Mouse (Mus musculus) ovary, postnatal 10 days (tissue): ENCODE results near the gene Ppard.

ENCODE experiments used
- DNase-seq: peaks from one replicate; pipeline ENCODE4 v3.0.0; 2022; ENCODE audit warnings: low spot score

Ppard gene

DNA sequence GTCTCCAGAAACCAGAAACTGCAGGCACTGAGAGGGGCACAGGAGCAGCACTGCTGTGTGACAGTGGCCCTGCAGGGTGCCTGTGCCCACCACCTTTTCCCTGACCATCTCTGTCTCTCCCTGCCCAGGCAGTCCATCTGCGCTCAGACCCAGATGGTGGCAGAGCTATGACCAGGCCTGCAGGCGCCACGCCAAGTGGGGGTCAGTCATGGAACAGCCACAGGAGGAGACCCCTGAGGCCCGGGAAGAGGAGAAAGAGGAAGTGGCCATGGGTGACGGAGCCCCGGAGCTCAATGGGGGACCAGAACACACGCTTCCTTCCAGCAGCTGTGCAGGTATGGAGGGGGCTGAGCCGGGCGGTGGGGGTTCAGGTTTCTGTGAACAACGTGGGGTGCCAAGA lies 53.6 kb downstream of the Ppard start:
- DNase-seq: no peak

DNA sequence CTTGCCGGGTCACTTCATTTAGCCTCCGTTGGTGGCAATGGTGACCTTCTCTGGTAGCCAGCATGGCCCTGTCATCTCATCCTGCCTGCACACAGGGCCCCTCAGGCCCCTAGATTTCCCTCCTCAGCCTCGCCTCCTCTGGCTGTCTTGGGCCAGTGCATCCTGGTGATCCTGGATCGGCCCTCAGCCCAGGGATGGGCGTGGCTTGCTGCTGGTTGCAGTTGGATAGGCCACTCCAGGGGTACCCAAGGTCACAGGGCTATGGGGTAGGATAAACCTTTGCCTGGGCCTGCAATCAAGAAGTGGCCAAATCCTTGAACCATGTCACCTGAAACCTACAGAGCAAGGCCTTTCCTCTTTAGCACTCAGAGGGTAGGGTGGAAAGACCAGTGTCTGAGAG lies 54.5 kb downstream of the Ppard start:
- DNase-seq: no peak

DNA sequence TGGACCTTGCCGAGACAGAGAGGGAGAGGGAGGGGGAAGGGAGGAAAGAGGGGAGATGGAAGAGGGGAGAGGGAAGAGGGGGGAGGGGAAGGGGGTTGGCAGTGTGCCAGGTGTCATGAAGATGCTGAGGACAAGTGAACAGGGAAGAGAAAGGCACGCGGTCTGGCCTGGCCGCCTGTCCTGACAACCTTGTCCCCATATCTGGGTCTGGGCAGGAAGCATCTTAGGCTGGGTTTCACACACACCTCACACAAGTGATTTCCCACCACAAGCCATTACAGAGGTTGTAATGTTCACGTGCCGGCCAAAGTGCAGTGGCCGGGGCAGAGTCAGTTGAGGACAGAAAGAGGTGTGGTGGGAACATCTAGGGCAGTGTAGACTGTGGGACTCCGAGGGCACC lies 55.1 kb downstream of the Ppard start:
- DNase-seq: no peak

DNA sequence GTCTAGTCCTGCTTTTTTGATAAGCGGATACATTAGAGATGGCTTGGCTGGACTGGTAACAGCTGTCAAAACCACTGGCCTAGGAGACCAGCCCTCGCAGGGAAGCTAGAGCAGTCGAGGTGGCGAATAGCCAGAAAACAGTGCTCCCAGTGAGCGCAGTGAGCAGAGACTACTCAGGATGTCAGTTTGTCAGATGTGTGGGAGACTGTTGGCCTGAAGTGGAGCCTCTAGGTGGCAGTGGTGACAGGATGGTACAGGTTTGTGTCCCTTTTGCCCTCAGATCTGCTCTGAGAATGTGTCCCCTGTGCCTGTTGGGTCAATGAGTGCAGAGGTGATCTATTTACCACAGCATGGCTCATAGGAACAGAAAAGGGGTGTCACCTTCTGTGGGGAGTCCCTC lies 55.5 kb downstream of the Ppard start:
- DNase-seq: no peak

DNA sequence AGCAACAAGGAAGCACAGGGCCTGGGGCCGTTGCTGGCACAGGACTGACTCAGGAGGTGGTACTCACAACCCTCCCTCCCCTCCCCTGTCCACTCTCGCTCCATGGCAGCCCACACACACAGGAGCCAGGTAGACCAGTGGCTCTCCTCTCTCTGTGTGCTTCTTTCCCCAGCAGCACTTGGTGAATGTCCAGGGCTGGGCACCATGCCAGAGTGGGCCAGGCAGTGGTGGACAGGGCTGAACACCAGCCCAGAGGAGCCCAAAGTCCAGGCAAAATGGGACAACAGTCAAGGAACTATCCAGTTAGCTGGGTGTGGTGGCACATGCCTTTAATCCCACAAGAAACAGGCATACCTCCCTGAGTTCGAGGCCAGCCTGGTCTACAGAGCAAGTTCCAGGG lies 57.8 kb downstream of the Ppard start:
- peak; percentile 49 for DNase-seq

DNA sequence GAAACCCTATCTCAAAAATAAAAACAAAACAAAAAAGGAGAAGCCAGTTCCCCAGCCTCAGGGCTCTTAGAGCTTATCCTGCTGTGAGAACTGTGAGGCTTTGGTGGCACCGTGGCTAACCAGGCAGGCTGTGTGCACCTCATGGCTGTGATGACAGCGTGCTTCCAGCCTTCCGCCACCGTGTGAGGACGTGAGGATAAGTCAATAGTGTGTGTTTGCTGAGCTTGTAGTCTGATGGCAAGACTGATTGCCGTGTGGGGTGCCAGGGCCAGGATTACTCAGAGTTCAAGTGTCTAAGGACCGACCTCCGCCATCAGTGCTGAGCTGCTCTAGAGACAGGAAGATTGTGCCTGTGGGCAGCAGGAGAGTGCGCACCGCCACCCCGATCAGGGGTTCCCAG lies 58.2 kb downstream of the Ppard start:
- DNase-seq: no peak

DNA sequence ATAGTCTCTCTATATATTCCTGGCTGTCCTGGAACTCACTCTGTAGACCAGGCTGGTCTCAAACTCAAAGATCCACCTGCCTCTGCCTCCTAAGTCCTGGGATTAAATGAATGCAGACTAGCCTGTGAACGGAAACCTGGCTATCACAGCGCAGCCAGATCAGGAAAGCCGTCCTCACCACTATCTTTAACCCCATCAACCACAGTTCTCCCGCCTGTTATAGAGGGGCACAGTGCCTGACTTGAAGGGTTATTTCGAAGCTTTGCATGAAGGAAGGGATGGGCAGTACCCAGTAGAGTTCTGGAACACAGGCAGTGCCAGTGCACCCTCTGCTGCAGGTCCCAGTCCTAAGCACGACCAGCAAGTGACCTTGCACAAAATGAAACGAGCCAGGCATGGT lies 58.8 kb downstream of the Ppard start:
- DNase-seq: no peak

DNA sequence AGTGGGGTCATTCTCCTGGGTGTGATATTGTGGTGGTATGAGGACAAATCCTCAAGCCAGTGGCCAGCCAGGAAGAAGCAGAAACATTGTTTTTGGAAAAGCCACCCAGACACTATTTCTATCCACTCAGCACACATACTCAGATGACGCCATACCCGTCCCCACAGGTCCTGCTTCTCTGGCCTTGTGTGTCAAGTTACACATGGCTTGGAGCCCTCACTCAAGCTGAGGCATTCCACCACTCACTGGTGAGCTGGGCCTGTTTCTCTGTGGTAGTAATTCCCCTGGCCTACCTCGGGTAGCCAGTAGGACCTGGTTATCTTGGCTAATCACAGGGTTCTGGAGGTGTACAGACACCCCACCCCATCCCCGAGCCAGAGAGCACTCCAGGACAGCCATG lies 61.2 kb downstream of the Ppard start:
- no peak for DNase-seq

DNA sequence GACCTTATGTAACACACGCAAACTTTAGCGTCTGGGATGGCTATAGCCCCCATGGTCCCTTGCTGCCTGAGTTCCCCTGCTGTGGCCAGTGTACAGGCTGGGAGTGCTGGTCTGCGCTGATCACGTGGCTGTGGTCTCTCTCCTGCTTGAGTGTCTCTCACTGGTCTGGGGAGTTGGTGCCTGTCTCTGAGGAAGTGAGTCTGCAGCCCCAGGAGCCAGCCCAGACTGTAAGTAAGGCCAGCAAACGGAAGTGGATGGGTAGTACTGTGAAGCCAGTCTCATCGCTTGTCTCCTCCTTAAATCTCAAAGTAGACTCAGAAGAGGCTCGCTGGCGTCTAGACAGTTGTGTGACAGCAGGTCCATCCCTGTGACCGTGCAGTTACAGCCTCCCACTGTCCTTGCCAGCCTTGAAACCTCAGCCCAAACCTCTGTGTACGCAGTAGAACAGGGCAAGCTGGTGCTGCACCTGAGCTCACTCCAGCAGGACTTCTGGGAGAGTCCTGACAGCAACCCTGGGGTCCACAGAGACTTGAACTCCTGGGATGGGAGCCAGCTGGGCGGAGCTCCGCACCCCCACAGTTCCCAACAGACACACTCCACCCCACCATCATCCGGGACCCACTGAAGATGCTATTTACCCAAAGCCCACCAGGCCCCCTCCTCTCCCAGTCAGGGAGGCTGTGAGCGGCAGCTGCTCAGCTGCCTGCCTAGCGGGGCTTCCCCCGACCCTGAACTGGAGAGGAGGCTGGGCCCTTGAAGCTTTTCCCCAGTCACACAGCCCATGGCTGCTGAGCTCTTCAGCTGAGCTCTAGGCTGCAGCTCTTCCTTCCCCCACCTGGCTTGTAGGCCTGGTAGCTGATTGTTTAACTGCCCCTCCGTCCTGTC lies 62.2 kb downstream of the Ppard start:
- no peak for DNase-seq

DNA sequence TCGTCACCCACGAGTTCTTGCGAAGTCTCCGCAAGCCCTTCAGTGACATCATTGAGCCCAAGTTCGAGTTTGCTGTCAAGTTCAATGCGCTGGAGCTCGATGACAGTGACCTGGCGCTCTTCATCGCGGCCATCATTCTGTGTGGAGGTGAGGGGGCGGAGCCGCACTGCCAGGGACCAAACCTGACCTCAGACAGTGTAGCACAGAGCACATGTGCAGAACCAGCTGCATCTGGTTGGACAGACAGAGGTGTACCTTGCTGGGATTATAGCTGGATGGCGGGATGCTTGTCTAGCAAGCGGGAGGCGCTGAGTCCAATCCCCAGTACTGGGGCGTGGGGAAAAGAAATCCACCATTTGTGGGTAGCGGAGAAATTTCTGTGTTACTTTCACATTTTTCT lies 66.4 kb downstream of the Ppard start:
- no peak for DNase-seq

DNA sequence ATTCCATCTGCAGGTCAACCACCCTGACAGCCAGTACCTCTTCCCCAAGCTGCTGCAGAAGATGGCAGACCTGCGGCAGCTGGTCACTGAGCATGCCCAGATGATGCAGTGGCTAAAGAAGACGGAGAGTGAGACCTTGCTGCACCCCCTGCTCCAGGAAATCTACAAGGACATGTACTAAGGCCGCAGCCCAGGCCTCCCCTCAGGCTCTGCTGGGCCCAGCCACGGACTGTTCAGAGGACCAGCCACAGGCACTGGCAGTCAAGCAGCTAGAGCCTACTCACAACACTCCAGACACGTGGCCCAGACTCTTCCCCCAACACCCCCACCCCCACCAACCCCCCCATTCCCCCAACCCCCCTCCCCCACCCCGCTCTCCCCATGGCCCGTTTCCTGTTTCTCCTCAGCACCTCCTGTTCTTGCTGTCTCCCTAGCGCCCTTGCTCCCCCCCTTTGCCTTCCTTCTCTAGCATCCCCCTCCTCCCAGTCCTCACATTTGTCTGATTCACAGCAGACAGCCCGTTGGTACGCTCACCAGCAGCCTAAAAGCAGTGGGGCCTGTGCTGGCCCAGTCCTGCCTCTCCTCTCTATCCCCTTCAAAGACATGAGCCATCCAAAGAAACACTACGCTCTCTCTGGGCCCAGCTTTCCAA lies 67.3 kb downstream of the Ppard start:
- DNase-seq: no peak

DNA sequence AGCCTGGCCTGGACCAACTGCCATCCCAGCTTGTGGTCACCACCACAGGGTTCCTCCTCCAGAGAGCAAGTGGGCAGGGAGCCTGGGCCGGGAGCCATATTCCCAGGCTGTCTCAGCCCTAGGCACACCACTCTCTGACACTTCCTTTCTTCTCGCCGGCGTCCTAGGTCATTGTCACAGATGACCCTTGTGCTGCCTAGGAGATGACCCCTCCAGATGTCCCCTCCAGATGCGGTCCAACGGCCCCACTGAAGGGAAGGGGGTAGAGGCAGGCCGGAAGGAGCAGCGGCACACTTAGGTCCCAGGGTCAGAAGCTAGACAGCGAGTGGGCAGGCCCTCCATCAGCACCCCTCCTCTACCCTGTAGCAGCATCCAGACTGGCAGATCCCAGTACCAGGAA lies 67.8 kb downstream of the Ppard start:
- DNase-seq: no peak

DNA sequence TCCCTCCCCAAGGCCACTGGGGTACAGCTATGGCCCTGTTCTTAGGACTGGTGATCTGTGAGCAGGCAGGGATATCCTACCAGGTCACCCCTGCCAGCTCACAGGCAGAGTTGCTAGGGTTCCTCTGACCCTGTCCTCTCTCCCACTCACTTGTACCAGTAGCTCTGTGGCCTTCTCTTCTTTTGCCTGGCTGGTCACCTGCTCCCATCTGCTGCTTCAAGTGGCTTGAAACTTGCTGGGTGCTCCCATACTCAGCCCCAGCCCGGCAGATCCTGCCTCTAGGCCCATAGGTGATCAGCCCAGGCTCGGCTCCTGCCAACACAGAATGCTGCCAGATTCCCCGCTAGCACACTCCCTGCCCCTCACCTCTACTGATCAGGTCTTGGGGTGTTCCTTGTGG lies 68.3 kb downstream of the Ppard start:
- DNase-seq: no peak

DNA sequence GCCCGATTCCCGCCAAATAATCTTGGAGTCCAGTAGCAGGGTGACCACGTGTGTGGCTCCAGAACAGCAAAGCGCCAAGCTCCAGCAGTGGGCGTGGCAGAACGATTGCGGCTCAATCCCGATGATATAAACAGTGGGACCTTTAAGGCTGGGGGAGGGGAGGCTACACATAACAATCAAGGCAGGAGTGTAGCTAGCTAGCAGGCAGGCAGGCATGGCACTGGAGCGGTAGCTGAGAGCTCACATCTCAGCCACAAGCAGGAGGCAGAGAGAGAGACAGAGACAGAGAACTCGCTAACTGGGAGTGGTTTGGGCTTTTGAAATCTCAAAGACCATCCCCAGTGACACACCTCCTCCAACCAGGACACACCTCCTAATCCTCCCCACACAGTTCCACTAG lies 72.7 kb downstream of the Ppard start:
- no peak for DNase-seq

DNA sequence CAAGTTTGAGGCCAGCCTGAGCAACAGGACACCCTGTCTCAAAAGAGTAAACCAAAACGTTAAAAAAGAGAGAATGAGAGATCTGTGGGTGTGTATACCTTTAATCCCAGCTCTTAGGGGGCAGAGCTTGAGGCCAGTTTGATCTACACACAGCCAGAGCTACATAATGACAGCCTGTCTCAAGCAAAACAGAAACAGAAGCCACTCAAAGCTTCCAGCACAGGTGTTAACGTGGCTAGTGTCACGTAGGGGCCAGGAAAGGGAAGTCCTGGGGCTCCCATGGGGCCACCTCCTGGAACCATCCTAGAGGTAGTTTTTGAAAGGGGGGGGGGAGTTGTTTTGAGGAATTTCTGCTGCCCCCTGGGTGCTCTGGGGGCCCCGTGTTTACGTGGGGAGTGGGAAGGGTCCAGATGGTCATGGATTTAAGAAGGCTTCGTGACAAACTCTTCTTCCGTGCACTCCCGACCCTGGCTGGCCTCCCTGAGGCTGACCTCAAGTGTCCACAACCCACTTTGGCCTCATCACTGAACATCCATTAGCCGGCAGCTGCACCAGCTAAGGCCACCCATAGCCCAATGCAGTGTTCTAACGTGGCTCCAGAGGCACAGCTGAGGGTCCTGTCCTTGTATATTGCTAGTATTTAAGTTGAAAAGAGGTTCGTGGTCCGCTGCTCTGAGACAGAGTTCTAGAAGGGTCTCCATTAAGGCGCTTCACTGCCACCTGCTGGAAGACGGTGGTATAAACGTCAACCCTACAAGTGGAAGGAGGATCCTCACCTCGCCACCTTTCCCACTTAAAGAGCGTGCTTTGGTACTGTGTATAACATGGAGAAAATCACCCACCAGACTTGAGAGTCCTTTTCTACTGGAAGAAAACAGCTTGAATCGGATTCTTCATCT lies 76.0 kb downstream of the Ppard start:
- DNase-seq: peak; percentile 89

DNA sequence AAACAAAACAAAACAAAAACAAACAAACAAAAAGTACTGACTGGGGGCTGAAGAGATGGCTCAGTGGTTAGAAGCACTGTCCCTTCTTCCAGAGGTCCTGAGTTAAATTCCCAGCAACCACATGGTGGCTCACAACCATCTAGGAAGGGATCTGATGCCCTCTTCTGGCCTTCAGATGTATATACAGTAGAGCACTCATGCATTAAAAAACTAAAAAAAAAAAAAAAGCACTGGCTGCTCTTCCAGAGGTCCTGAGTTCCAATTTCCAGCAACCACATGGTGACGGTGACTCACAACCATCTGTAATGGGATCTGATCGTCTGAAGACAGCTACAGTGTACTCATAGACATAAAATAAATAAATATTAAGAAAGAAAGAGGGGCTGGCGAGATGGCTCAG lies 78.3 kb downstream of the Ppard start:
- DNase-seq: no peak

DNA sequence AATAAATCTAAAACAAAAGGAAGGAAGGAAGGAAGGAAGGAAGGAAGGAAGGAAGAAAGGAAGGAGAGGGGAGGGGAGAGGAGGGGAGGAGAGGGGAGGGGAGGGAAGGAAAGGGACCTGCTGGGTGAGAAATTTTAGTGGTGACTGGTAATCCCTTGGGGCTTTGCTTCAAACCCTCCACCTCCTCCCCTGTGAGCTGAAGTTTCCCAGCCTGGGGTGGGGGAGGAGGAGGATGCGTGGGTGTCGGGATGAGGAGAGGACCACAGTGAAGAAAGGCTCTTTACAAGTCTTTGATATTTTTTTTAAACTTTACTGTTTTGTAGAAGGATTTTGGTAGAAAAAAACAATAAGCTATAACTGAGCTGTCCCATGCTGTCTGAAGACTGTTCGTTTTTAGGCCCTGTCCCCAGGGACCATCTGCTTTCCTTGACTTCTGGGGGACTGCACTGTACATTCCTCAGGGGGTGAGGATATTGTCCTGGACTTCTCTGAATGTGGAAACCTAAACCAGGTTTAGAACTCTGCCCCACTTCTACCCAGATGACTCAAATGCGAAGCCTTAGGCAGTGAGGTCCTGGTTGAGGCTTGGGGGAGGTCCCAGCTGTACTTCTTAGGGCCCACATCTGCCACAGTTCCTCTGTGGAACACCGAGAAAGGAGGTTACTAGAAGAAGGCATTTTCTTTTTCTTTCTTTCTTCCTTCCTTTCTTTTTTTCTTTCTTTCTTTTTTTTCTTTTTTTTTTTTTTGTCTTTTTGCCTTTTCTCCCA lies 79.0 kb downstream of the Ppard start:
- DNase-seq: no peak

DNA sequence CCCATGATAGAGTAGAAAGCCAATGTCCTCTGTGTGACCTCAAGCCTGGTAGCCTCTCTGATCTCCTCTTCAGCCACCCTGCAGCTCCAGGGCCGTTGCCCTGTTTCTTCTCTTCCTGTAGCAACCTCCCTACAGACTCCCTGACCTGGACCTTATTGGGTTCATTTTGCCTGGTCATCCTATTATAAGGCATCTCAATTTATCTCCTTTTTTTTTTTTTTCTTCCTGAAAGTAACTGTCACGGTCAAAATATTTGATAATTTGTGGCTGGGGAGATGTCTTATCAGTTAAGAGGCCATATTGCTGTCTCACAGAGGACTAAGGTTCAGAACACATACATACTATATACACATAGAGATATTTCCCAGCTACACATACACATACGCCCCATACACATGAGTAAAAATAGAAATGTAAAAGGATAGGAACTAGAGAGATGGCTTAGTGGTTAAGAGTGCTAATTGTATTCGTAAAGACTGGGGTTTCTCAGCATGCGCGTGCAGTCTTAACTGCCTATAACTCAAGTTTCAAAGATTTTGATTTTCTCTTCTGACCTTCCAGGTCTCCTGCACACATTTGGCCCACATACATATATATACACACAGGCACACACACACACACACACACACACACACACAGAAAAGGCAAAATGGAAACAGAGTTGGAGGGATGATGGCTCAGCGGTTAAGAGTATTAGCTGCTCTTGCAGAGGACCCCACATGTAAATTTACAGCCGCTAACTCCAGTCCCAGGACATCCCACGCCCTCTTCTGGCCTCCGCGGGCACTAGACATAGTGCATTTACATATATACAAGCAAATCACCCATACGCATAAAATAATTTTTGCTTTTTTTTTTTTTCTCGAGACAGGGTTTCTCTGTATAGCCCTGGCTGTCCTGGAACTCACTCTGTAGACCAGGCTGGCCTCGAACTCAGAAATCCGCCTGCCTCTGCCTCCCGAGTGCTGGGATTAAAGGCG lies 80.0 kb downstream of the Ppard start:
- no peak for DNase-seq

DNA sequence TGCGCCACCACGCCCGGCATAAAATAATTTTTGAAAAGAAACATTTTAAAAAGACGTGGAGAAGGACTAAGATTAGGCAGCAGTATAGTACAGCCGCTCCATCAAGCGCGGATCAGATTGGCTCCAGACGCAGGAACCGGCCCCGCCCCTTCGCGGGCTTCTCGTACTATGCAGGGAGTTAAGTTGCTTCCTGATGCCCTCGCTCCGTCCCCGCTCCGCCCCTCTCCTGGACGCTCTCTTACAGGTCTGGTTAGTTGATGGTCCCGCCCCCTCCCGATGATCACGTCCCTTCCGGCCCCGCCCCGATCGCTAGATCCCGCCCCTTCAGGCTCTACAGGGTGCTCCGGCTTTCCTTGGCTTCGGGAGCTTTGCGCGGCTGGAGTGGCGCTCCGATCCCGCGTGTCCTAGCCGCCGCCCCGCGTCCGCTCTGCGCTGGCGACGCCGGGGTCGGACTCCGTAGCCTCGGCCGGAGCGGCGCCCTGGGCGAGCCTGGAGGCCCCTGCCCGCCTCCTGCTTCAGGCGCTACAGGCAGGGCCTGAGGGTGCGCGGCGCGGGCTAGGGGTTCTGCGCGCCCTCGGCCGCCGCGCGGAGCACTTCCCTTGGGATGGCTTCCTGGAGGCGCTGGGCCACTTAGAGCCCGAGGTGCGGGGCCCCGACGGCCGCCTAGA lies 80.8 kb downstream of the Ppard start, which contains the start of gene Fance:
Gene Fance, plus strand, starts transcription at position 308 of the 668 bp plus-strand sequence.
- DNase-seq: peak; percentile 68

DNA sequence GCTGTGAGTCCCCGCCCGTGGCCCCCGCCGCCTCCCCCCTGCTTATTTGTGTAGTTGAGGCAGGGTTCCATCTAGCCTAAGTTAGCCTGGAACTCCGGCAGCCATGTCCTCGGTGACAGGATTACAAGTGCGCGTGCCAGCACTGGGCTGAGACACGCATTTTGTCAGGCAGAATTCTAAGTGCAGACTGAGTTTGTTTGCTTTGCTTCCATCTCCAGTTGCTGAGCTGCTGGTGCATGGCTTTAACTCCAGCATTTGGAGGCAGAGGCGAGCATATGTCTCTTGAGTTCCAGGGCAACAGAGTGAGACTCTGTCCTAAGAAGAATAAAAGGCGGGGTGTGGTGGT lies 81.4 kb downstream of the Ppard start:
- no peak for DNase-seq
